Mouse (Mus musculus): ENCODE measurements around the gene Crybb2.
"Not testable (repeated sequence)": the region's sequence is repeated elsewhere in the genome, so short reads cannot be mapped to it uniquely, and the experiment has no call there.

The Crybb2 gene

DNA sequence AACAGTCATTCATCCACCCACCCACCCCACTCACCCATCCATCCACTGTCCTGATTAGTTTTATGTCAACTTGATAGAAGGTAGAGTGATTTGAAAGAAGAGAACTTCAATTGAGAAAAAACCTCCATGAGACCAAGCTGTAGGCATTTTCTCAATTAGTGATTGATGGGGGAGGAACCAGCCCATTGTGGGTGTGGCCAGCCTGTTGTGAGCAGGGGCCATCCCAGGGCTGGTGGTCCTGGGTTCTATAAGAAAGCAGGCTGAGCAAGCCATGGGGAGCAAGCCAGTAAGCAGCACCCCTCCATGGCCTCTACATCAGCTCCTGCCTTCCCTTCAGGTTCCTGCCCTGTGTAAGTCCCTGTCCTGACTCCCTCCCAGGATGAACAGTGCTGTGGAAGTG, at the start of gene Crybb2:
TSS of gene Crybb2 (minus strand) at position 101 of the 400 bp plus-strand sequence.
- DNase-seq (ENCODE audit: low spot score in 2 of 2): no peak

- no peak for DNase-seq (ENCODE audit: low spot score in 2 of 2)
Measured at GRCm38 (mm10) chr5:113119291-113119690, 49.4 kb upstream of the Crybb2 start.

DNA sequence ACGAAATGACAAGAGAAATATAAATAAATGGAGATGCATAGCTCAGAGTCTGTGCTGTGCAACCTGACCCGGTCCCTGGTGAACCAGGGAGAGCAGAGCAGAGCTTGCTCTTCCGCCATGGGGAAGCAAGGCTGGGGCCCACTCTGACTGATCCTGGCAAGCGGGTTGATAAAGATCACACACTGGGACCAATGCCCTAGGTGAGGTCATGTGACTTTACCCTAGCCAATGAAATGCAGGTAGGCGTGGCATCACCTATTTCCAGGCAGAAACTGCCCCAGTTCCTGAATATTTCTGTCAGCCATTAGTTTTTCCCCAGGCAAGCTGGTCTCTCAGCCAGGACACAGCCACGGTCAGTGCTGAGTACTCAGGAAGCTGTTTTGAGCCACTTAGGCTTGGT, 48.8 kb upstream of the Crybb2 start:
- DNase-seq (ENCODE audit: low spot score in 2 of 2): no peak

GRCm38 (mm10) chr5:113117361-113117760, 47.4 kb upstream of the Crybb2 start:
- DNase-seq (ENCODE audit: low spot score in 2 of 2): no peak

DNA sequence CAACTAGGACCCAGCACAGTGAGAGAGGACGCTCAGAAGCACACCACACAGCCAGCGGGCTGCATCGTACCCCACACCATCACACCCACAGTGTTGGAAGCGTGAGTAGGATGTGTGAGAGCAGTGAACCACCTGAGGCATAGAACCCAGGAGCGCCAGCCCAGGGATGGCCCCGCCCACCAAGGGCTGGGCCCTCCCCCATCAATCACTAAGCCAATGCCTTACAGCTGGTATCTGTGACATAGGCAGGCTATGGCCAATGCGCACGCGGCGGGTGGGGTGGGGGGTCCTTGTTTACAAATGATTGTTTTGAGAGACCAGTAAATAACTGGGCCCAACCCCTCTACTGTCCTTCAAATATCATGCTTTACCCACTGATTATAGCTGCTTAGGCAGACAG, 46.0 kb upstream of the Crybb2 start:
- DNase-seq (ENCODE audit: low spot score in 2 of 2): no peak

DNA sequence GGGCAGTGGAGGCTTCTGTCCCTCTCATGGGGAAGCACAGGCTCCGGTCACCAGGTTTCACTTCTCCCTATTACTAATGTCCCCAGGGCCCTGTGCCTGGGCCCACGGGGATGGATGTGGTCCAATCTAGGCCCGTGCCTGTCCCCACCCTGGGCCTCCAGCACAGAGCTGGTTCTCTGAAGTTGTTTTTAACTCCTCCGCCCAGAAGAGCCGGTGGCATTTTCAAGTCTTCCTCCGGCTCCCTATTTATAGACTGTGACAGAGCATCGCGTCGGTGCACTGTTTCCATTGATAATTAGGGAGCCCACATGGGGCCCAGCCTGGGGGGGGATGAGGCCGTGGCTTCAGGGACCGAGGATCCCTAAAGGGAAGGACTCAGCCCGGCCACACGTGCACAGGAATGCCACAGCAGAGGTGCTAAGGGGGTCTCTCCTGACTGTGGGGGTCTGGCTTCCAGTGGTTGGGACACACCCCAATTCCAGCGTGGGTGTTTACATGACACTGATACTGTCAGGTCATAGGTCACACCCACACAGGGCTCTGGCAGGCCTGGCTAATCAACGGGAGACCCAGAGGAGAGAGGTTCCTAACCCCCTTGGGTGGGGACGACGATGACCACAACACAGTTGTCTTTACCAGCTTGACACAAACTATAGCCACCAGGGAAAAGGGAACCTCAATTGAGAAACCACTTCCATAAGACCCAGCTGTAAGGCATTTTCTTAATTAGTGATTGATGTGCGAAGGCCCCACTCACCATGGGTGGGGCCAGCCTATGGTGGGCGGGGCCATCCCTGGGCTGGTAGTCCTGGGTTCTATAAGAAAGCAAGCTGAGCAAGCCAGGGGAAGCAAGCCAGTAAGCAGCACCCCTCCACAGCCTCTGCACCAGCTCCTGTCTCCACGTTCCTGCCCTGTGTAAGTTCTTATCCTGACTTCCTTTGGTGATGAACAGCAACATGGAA, 44.6 kb upstream of the Crybb2 start:
- peak; percentile 48 to 62 for DNase-seq (ENCODE audit: low spot score in 2 of 2)

- no peak for DNase-seq (ENCODE audit: low spot score in 2 of 2)
Measured at GRCm38 (mm10) chr5:113113120-113113519, 43.2 kb upstream of the Crybb2 start.

- no peak for DNase-seq (ENCODE audit: low spot score in 2 of 2)
Measured at GRCm38 (mm10) chr5:113111336-113111735, 41.4 kb upstream of the Crybb2 start.

DNA sequence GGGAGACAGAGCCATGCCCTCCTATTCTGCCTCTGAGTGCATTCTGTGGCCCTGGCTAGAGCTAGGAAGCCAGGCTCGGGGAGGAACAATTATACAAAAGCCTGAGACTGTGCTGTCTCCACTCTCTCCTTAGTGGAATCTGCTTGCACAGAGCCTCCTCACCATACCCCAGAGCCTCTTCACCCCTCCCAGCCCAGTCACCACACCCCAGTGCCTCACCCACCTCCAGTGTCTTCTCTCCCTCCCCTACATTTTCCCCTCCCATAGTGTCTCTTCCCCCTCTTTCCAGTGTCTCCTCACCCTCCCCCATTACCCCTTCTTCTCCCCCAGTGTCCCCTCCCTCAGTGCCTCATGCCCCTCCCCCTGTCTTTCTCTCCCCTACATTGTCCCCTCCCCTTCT, 41.0 kb upstream of the Crybb2 start:
- no peak for DNase-seq (ENCODE audit: low spot score in 2 of 2)

GRCm38 (mm10) chr5:113109651-113110050, 39.7 kb upstream of the Crybb2 start:
- DNase-seq (ENCODE audit: low spot score in 2 of 2): not testable (repeated sequence)

- no peak for DNase-seq (ENCODE audit: low spot score in 2 of 2)
Measured at GRCm38 (mm10) chr5:113108165-113108764, 38.3 kb upstream of the Crybb2 start.

- DNase-seq (ENCODE audit: low spot score in 2 of 2): no peak
Measured at GRCm38 (mm10) chr5:113107709-113108108, 37.8 kb upstream of the Crybb2 start.

DNA sequence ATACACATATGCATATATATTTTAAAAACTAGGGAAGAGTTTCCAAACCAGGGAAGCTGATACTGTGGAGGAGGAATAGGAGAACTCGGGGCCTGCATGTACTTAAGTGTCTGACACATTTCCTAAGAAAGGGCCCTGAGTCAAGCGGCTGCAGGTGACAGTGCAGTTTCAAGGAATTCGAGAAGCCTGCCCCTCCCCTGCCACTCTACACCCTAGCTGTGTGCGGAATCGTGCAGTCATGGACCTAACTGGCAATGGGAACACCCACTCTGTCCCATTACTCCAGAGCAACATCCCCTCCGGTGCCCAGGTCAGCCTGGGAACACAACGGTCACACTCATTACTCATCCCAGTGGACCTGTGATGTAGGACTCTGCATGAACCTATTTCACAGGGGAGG, 36.7 kb upstream of the Crybb2 start:
- DNase-seq (ENCODE audit: low spot score in 2 of 2): no peak

GRCm38 (mm10) chr5:113105481-113105880, 35.6 kb upstream of the Crybb2 start:
- DNase-seq (ENCODE audit: low spot score in 2 of 2): no peak

- no peak for DNase-seq (ENCODE audit: low spot score in 2 of 2)
Measured at GRCm38 (mm10) chr5:113105035-113105434, 35.1 kb upstream of the Crybb2 start.

DNA sequence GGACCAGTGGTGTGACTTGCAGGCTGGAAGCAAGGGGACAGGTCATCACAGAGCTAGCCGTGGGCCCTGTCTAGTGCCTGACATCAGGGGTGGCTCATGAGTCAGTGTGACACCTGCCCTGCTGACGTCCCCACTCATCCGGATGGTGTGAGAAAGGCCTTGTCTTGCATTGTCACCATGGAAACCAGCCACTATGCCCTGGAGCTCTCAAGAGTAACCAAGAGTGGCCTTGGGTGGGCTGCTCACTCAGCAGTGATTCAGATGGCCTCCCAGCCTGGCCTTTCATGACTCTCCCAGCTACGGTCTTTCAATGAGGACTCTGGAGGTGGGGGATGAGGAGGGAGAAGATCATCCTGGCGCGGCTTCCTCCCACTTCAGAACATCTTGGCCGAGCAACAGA, 32.5 kb upstream of the Crybb2 start:
- DNase-seq (ENCODE audit: low spot score in 2 of 2): no peak

DNA sequence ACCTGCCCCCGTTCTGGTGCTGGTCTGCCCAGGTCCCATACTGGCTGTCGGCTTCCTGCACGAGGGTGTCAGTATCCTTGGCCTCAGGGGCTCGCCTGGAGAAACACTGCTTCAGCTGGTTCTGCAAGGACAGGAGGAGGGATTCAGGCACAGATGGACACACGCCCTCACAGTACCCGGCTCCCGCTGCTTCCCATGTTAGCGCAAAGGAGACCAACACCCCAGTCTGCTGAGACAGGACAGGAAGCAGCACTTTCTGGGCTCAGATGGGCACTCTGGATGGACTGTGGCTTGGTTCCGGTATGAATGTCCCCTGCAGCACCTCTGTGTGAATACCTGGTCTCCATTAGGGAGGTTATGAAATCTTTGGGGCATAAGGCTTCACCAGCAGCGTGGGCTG, 31.5 kb upstream of the Crybb2 start:
- peak in 1 of 2 experiments; percentile 59 for DNase-seq (ENCODE audit: low spot score in 2 of 2)

- DNase-seq (ENCODE audit: low spot score in 2 of 2): no peak
Measured at GRCm38 (mm10) chr5:113100422-113100821, 30.5 kb upstream of the Crybb2 start.

- DNase-seq (ENCODE audit: low spot score in 2 of 2): peak; percentile 92 to 95
Measured at GRCm38 (mm10) chr5:113099546-113099945, 29.6 kb upstream of the Crybb2 start.

DNA sequence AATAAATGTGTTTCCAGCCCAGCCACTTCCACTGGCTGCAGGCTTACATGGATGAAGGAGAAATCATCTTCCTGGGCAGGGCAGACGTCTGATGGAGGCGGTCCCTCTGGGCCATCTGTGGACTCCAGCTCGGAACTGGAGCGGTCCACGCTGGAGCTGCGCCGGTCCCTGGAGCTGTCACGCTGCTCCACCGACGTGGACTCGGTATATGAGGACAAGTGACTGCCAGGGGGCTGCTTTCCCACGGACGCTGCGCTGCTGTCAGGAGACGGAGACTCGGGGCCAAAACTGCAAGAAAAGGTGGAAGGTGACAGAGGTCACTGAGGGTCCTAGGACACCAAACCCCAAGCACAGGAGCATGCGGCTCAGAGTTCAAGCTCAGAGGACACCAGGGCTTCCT, 27.6 kb upstream of the Crybb2 start:
- DNase-seq (ENCODE audit: low spot score in 2 of 2): no peak

GRCm38 (mm10) chr5:113095456-113095855, 25.5 kb upstream of the Crybb2 start:
- no peak for DNase-seq (ENCODE audit: low spot score in 2 of 2)

DNA sequence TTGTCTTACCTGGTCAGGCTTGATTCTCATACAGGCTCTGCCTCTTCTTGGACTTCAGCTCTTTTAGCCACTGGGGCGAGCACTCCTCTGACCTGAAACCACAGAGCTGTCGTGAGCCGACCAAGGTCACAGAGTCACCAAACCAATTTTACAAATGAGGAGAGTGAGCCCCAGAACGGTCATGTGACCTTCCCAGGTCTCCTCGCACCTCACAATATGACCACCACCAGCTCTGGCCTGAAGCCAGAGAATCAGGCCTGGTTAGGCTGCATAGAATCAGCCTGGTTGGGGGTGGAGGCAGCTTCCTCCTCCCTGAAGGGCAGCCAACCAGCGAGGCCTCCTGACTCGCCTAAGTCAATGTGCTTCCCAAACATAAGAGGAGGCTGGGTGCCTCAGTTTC, 22.5 kb upstream of the Crybb2 start:
- DNase-seq (ENCODE audit: low spot score in 2 of 2): no peak

- no peak for DNase-seq (ENCODE audit: low spot score in 2 of 2)
Measured at GRCm38 (mm10) chr5:113091162-113091561, 21.2 kb upstream of the Crybb2 start.

Measured in frontal cortex, postnatal 36 days (tissue).